Comparison of ENCODE assay signal across 9 mouse cellular contexts in the genomic region with DNA sequence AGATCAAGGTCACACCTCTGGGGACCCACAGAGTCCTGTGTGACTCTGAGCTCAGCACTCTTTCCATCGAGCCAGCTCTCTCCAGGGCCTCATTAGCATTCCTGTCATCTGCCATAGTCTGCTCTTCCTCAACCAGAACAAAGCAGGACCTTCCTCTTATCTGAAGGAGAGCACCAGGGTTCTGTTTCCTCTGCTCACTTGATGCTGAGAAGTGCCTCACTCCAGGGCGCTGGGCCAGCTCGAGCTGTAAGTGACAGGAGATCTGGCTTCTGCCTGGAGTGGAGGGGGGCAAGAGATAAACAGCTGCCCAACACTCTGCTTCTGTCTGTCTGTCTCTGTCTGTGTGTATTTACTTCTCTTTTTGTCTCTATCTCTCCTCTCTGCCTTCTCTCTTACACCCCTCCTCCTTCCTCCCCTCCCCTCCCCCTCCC. TPM values are rescaled to one million over a fixed set of nuclear protein-coding genes. Genes with fewer than 3 reads are reported as not detected.
DNase-seq lines count a peak whose midpoint lies in the region; ATAC-seq and TF ChIP-seq lines count a peak whose summit lies in the region.
"Had no signal": no experiment of that assay in that cellular context is flagged by ENCODE, and none has a peak within 500 bp of the region (broad histone marks: within the 10 kb centered on the region; RNA-seq: fewer than 3 reads in every experiment).

No protein-coding gene starts in this region.

- H3K27ac ChIP-seq in lung, embryonic 14.5 days (ENCODE audit: low read depth), result no peak overlapping the region
- H3K27ac ChIP-seq in hindbrain, embryonic 11.5 days (ENCODE audit: low read depth, low read length), result peak overlapping the region; percentile 60
- no peak overlapping the region for H3K27ac ChIP-seq in midbrain, embryonic 16.5 days (ENCODE audit: low read length)
- H3K27ac ChIP-seq: kidney, postnatal 0 days had no signal

- no peak overlapping the region for H3K4me3 ChIP-seq in lung, embryonic 14.5 days (ENCODE audit: low read depth, low read length)
- H3K4me3 ChIP-seq in lung, adult 2 months (replicated peaks; ENCODE audit: extremely low read depth, low read depth, low read length), result no peak overlapping the region
- no peak overlapping the region for H3K4me3 ChIP-seq in hindbrain, embryonic 11.5 days (ENCODE audit: low read depth, low read length)
- H3K4me3 ChIP-seq in midbrain, embryonic 16.5 days (ENCODE audit: low read depth, low read length), result no peak overlapping the region

- WGBS in lung, embryonic 14.5 days, result 1% methylated on average over 3 of the region's 3 CpGs
- 8% methylated on average over 3 of the region's 3 CpGs for WGBS in lung, adult 2 months
- WGBS in hindbrain, embryonic 11.5 days, result 6% methylated on average over 3 of the region's 3 CpGs
- 0% methylated on average over 3 of the region's 3 CpGs for WGBS in midbrain, embryonic 16.5 days

- H3K4me1 ChIP-seq in lung, embryonic 14.5 days (ENCODE audit: insufficient read depth), result no peaks in the 10 kb centered on the region
- H3K4me1 ChIP-seq in lung, adult 2 months (ENCODE audit: control insufficient read depth, insufficient read depth, low read length), result no peaks in the 10 kb centered on the region
- peaks cover 3% of the 10 kb centered on the region; the same call in 1 of the 2 replicates for H3K4me1 ChIP-seq in hindbrain, embryonic 11.5 days (replicated peaks; ENCODE audit: control insufficient read depth, insufficient read depth, low read length)
- peaks cover 4% of the 10 kb centered on the region for H3K4me1 ChIP-seq in midbrain, embryonic 16.5 days (ENCODE audit: control insufficient read depth, insufficient read depth, low read length)

- ATAC-seq in lung, embryonic 14.5 days (ENCODE audit: insufficient read depth), result peak; percentile 69; the same call in 1 of the 2 replicates
- ATAC-seq in hindbrain, embryonic 11.5 days (ENCODE audit: low FRiP score), result peak; percentile 70
- 0 out of 2 replicates have a peak, but pooled peaks have one; percentile 5 for ATAC-seq in midbrain, embryonic 16.5 days

- H3K9ac ChIP-seq in lung, embryonic 14.5 days, result no peak overlapping the region
- H3K9ac ChIP-seq in hindbrain, embryonic 11.5 days (ENCODE audit: low read depth, low read length), result no peak overlapping the region
- peak overlapping the region; percentile 1; the same call in 1 of the 2 replicates for H3K9ac ChIP-seq in midbrain, embryonic 16.5 days (ENCODE audit: low read depth, low read length)

- no peaks in the 10 kb centered on the region for H3K9me3 ChIP-seq in lung, embryonic 14.5 days (ENCODE audit: low read depth, low read length)
- no peaks in the 10 kb centered on the region for H3K9me3 ChIP-seq in hindbrain, embryonic 11.5 days (ENCODE audit: control insufficient read depth, low read length)
- no peaks in the 10 kb centered on the region for H3K9me3 ChIP-seq in midbrain, embryonic 16.5 days (replicated peaks; ENCODE audit: control insufficient read depth, low read length, poor library complexity, severe bottlenecking)

- TF ChIP-seq POLR2A in lung, adult 2 months (IDR thresholded peaks at IDR 0.05; ENCODE audit: borderline replicate concordance, extremely low read depth, low read depth, low read length), result no peak

- H3K27me3 ChIP-seq in lung, embryonic 14.5 days (ENCODE audit: insufficient read depth, low read length), result no peaks in the 10 kb centered on the region
- H3K27me3 ChIP-seq in hindbrain, embryonic 11.5 days (ENCODE audit: control insufficient read depth, insufficient read depth, low read length), result no peaks in the 10 kb centered on the region; the same call in 1 of the 2 replicates
- H3K27me3 ChIP-seq in midbrain, embryonic 16.5 days (ENCODE audit: control insufficient read depth, insufficient read depth, low read depth, low read length), result no peaks in the 10 kb centered on the region

- no peak overlapping the region for H3K4me2 ChIP-seq in lung, embryonic 14.5 days
- no peak overlapping the region for H3K4me2 ChIP-seq in hindbrain, embryonic 11.5 days (replicated peaks; ENCODE audit: low read depth, low read length)
- H3K4me2 ChIP-seq in midbrain, embryonic 16.5 days (ENCODE audit: low read length), result no peak overlapping the region

- no peaks in the 10 kb centered on the region for H3K36me3 ChIP-seq in lung, embryonic 14.5 days (ENCODE audit: insufficient read depth)
- no peaks in the 10 kb centered on the region for H3K36me3 ChIP-seq in hindbrain, embryonic 11.5 days (ENCODE audit: control insufficient read depth, insufficient read depth, low read length)
- H3K36me3 ChIP-seq in midbrain, embryonic 16.5 days (ENCODE audit: control insufficient read depth, insufficient read depth, low read length), result no peaks in the 10 kb centered on the region

- no peak for TF ChIP-seq CTCF in lung, embryonic 14.5 days (IDR thresholded peaks at IDR 0.05; ENCODE audit: low read depth)
- no peak for TF ChIP-seq CTCF in lung, adult 2 months (IDR thresholded peaks at IDR 0.05; ENCODE audit: insufficient read depth, low read length)

- peak; percentile 63 for DNase-seq in lung, embryonic 14.5 days
- no peak for DNase-seq in lung, adult 2 months
- DNase-seq in embryo, embryonic 10.5 days (ENCODE audit: low spot score), result peak; percentile 51
- DNase-seq in hindbrain, embryonic 11.5 days (ENCODE audit: low spot score), result peak; percentile 57
- no peak for DNase-seq in urinary bladder, postnatal 36 days (ENCODE audit: low spot score in 2 of 2)
- no peak for DNase-seq in right cerebral cortex, postnatal 25 days
- DNase-seq in layer of hippocampus, adult 8-10 months (ENCODE audit: low spot score in 2 of 2), result no peak

RNA-seq across cellular contexts. Expression of a gene that starts 55.3 kb away (rescaled TPM):
- 25.3 and 25.9 TPM in 2 replicates for polyA plus RNA-seq in lung, embryonic 14.5 days (2014; fragmentation: Nextera tagmentation; extraction: Ambion mirVana)
- polyA plus RNA-seq in lung, adult 2 months (2012; rRNA removed), result 11.4 and 15.7 TPM in 2 replicates
- polyA plus RNA-seq in hindbrain, embryonic 11.5 days (2014; fragmentation: Nextera tagmentation; extraction: Ambion mirVana), result 36.6 and 42.2 TPM in 2 replicates
- polyA plus RNA-seq in midbrain, embryonic 16.5 days (2015; fragmentation: Nextera tagmentation; extraction: Ambion mirVana), result 46.8 and 53.2 TPM in 2 replicates
- total RNA-seq in layer of hippocampus, adult 8-10 months (2022), result 100 to 1,000 TPM; 102 to 128 (median 112) TPM

Comparison
In these comparisons a context has a peak if more than half of its experiments do, and no peak if none do; other contexts are left out.
1. DNase-seq: peak in lung, embryonic 14.5 days (single experiment), embryo, embryonic 10.5 days (single experiment) and hindbrain, embryonic 11.5 days (single experiment); none in lung, adult 2 months (single experiment), urinary bladder, postnatal 36 days (0 of 2), right cerebral cortex, postnatal 25 days (single experiment) and layer of hippocampus, adult 8-10 months (0 of 2).
2. ATAC-seq: peak in every context shown above with its lines; median percentile 70 in hindbrain, embryonic 11.5 days; 69 in lung, embryonic 14.5 days; 5 in midbrain, embryonic 16.5 days.